Mouse (Mus musculus) heart, embryonic 12.5 days (tissue): ENCODE measurements around the gene Anks1b. TPM values are rescaled to one million over a fixed set of nuclear protein-coding genes. Genes with fewer than 3 reads are reported as not detected.

ENCODE experiments used
- ATAC-seq: fragments of 200-750 bp; cut with Nextera tagmentation; 2 replicates; pipeline ENCODE4 v1.8.0; 2017; ENCODE audit warnings: moderate TSS enrichment, moderate library complexity; ENCODE audit not compliant: insufficient number of reproducible peaks, low FRiP score
- H3K27ac ChIP-seq: fragments of 300-500 bp; sonication (generic); 2 replicates; pipeline ENCODE4 v1.5.1; 2016; ENCODE audit warnings: mild to moderate bottlenecking, moderate library complexity; ENCODE audit not compliant: poor library complexity, severe bottlenecking
- H3K27me3 ChIP-seq: fragments of 300-500 bp; sonication (generic); replicated peaks from 2 replicates; pipeline ENCODE4 v1.6.1; 2016; ENCODE audit warnings: mild to moderate bottlenecking, moderate library complexity
- H3K36me3 ChIP-seq: fragments of 300-500 bp; sonication (generic); 2 replicates; pipeline ENCODE4 v1.6.1; 2016; ENCODE audit warnings: mild to moderate bottlenecking, moderate library complexity
- H3K4me1 ChIP-seq: fragments of 300-500 bp; sonication (generic); replicated peaks from 2 replicates; pipeline ENCODE4 v1.6.1; 2016; ENCODE audit warnings: mild to moderate bottlenecking
- H3K4me2 ChIP-seq: fragments of 300-500 bp; sonication (generic); 2 replicates; pipeline ENCODE4 v1.6.1; 2016; ENCODE audit warnings: mild to moderate bottlenecking, moderate library complexity
- H3K4me3 ChIP-seq: fragments of 300-500 bp; sonication (generic); 2 replicates; pipeline ENCODE4 v1.5.1; 2016; ENCODE audit warnings: mild to moderate bottlenecking
- H3K9ac ChIP-seq: fragments of 300-500 bp; sonication (generic); 2 replicates; pipeline ENCODE4 v1.6.1; 2016; ENCODE audit warnings: mild to moderate bottlenecking, moderate library complexity
- H3K9me3 ChIP-seq: fragments of 300-500 bp; sonication (generic); replicated peaks from 2 replicates; pipeline ENCODE4 v1.6.1; 2016; ENCODE audit warnings: mild to moderate bottlenecking, moderate library complexity
- WGBS: fragments of 180-500 bp; shearing (Covaris S2); methylation state at CpG from one replicate; pipeline ENCODE4 v1.1.7; 2016; 5-methylcytosine and 5-hydroxymethylcytosine counted together
- polyA plus RNA-seq: library from polyadenylated mRNA; unstranded; fragments of >200 nt; fragmentation: Nextera tagmentation; extraction: Ambion mirVana; gene quantifications from 2 replicates; pipeline ENCODE4 v1.2.1, GENCODE M21; 2016

Anks1b gene
- polyA plus RNA-seq, 1 experiment from 2014 or later: 0.40 TPM

DNA sequence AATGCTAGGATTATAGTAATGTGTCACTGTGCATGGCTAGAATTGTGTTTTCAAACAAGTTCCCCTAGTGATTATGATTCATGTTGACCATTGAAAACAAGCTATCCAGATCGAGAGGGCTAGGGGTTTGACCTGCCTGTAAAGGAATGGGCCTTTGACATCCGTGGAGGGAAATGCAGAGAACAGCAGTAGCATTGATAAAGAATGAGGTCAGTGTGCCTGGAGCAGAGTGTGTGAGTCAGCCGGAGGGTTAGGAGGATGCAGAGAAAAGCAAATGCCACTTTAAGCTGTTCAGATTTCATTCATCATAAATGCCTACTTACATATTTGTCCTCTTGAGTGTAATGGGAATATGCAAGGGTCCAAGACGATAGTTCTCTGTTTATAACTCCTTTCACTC is 195.3 kb downstream of the Anks1b start:
- 42% methylated on average over 4 of the region's 4 CpGs for WGBS
- no peak overlapping the region for H3K4me3 ChIP-seq
- ATAC-seq: no peak
- 0 out of 2 replicates have a peak, but pooled peaks cover 2% of the 10 kb centered on the region for H3K4me1 ChIP-seq
- no peaks in the 10 kb centered on the region for H3K27me3 ChIP-seq
- H3K9me3 ChIP-seq: no peaks in the 10 kb centered on the region
- no peak overlapping the region for H3K9ac ChIP-seq
- H3K4me2 ChIP-seq: no peak overlapping the region
- no peaks in the 10 kb centered on the region for H3K36me3 ChIP-seq
- no peak overlapping the region for H3K27ac ChIP-seq

DNA sequence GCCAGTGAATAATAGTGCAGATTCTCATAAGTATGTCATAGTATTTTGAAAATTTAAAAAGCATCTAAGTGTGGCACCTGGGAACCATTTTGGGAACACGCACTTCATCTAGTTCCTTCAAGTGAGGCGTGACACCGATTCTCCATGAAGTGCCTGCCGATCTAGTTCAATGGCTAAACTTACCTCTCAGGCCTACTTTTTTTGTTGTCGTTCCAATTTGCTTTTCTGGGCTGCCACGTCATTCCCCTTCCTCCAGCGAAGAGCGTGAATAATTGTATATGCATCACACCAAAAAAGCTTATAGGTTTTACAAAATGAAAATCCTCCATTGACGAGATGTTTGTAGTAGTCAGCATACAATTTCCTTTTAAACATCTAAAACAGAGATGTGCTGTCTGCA is 204.6 kb downstream of the Anks1b start:
- Histone ChIP-seq H3K4me1 (no peaks in the 10 kb centered on the region), H3K9me3 (no peaks in the 10 kb centered on the region), H3K27me3 (no peaks in the 10 kb centered on the region), H3K36me3 (no peaks in the 10 kb centered on the region), H3K4me3 (no peak overlapping the region), H3K9ac (no peak overlapping the region), H3K27ac (no peak overlapping the region), H3K4me2 (no peak overlapping the region)
- no peak for ATAC-seq
- WGBS: 86% methylated on average over 9 of the region's 9 CpGs

- 49% methylated on average over 3 of the region's 3 CpGs for WGBS
- H3K27me3 ChIP-seq: no peaks in the 10 kb centered on the region
- ATAC-seq: no peak
- H3K4me2 ChIP-seq: no peak overlapping the region
- no peak overlapping the region for H3K4me3 ChIP-seq
- no peaks in the 10 kb centered on the region for H3K9me3 ChIP-seq
- no peak overlapping the region for H3K27ac ChIP-seq
- no peaks in the 10 kb centered on the region for H3K4me1 ChIP-seq
- H3K36me3 ChIP-seq: no peaks in the 10 kb centered on the region
- no peak overlapping the region for H3K9ac ChIP-seq
These were observed 207.8 kb downstream of the Anks1b start for GRCm38 (mm10) chr10:90081151-90081550.

- no peak overlapping the region for H3K27ac ChIP-seq
- no peaks in the 10 kb centered on the region for H3K36me3 ChIP-seq
- H3K4me3 ChIP-seq: no peak overlapping the region
- no peaks in the 10 kb centered on the region for H3K27me3 ChIP-seq
- no peak overlapping the region for H3K4me2 ChIP-seq
- H3K9ac ChIP-seq: no peak overlapping the region
- no peaks in the 10 kb centered on the region for H3K4me1 ChIP-seq
- 18% methylated on average over 7 of the region's 7 CpGs for whole genome bisulfite sequencing
- no peaks in the 10 kb centered on the region for H3K9me3 ChIP-seq
- ATAC-seq: no peak
These were observed 208.3 kb downstream of the Anks1b start for GRCm38 (mm10) chr10:90081630-90082029.

DNA sequence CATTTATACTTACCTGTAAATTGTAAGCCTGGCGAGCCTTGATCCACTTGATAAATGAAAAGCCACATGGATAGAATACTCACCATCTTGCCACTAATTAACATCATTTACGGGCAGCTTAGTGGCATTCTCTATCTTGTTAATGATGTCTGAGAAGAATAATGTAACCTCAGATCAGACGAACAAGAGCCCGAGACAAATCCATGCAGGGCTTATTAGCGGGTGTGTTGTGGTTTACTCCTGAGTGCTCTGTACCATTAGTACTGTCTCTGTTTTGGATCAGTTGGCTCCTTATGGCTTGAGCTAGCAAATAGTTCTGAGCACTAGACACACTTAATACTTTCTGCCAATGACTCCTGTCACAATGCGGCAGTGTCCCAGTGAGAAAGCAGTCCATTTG is 220.6 kb downstream of the Anks1b start:
- 86% methylated on average over 6 of the region's 6 CpGs for WGBS
- Histone ChIP-seq H3K4me1 (no peaks in the 10 kb centered on the region), H3K36me3 (no peaks in the 10 kb centered on the region), H3K27me3 (no peaks in the 10 kb centered on the region), H3K4me2 (no peak overlapping the region), H3K9ac (no peak overlapping the region), H3K4me3 (no peak overlapping the region), H3K9me3 (no peaks in the 10 kb centered on the region), H3K27ac (no peak overlapping the region)
- ATAC-seq: no peak

DNA sequence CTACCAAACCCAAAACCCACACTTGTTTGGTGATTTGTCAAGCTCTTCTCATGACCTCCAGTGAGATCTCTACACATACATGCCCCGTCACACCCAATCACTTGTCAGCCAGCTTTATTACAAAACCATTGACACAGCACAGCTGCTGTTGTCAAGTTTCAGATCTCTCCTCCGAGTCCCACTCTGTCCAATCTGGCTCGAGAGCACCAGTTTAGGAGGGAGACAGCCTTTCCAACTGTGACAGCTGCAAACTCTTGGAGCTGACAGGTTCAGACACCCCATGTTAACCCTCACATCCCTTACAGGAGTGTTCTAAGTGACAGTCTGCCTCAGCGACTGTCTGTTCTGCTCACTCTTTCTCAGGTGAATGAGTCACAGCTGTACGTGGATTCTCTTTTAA is 239.4 kb downstream of the Anks1b start:
- H3K4me3 ChIP-seq: no peak overlapping the region
- H3K27ac ChIP-seq: no peak overlapping the region
- H3K9me3 ChIP-seq: no peaks in the 10 kb centered on the region
- no peak overlapping the region for H3K9ac ChIP-seq
- ATAC-seq: no peak
- H3K27me3 ChIP-seq: no peaks in the 10 kb centered on the region
- no peaks in the 10 kb centered on the region for H3K36me3 ChIP-seq
- no peak overlapping the region for H3K4me2 ChIP-seq
- H3K4me1 ChIP-seq: no peaks in the 10 kb centered on the region
- 44% methylated on average over 5 of the region's 5 CpGs for WGBS

- Histone ChIP-seq H3K36me3 (no peaks in the 10 kb centered on the region), H3K4me3 (no peak overlapping the region), H3K4me1 (no peaks in the 10 kb centered on the region), H3K4me2 (no peak overlapping the region), H3K9me3 (no peaks in the 10 kb centered on the region), H3K27ac (no peak overlapping the region), H3K9ac (no peak overlapping the region), H3K27me3 (no peaks in the 10 kb centered on the region)
- no peak for ATAC-seq
- 70% methylated on average over 3 of the region's 3 CpGs for WGBS
These were observed 243.6 kb downstream of the Anks1b start for GRCm38 (mm10) chr10:90116867-90117266.

DNA sequence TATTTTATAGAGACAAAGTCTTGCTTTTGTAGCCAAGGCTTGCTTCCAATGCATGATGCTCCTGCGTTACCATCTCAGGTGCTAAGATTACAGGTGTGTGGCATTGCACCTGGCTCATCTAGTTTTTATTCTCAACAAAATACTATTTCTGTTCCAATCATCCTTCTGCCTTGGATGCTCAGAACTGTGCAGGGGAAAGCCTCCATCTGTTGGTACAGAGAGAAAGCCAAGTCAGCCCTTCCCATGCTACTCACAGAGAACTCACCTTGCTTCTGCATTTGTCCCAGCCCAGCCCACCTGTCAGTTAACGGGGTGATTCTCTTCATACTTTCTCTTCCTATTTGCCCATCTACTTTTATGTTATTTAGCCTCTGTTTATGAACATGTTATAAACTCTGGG is 244.5 kb downstream of the Anks1b start:
- no peaks in the 10 kb centered on the region for H3K36me3 ChIP-seq
- no peak overlapping the region for H3K4me3 ChIP-seq
- no peak for ATAC-seq
- WGBS: 66% methylated on average over 2 of the region's 2 CpGs
- H3K9ac ChIP-seq: no peak overlapping the region
- no peak overlapping the region for H3K27ac ChIP-seq
- no peaks in the 10 kb centered on the region for H3K4me1 ChIP-seq
- no peak overlapping the region for H3K4me2 ChIP-seq
- no peaks in the 10 kb centered on the region for H3K27me3 ChIP-seq
- H3K9me3 ChIP-seq: no peaks in the 10 kb centered on the region

- no peak overlapping the region for H3K4me2 ChIP-seq
- no peaks in the 10 kb centered on the region for H3K36me3 ChIP-seq
- ATAC-seq: no peak
- H3K4me3 ChIP-seq: no peak overlapping the region
- H3K9ac ChIP-seq: no peak overlapping the region
- no peaks in the 10 kb centered on the region for H3K4me1 ChIP-seq
- no peak overlapping the region for H3K27ac ChIP-seq
- H3K27me3 ChIP-seq: no peaks in the 10 kb centered on the region
- peaks cover 18% of the 10 kb centered on the region; the same call in 1 of the 2 replicates for H3K9me3 ChIP-seq
These were observed 264.2 kb downstream of the Anks1b start for GRCm38 (mm10) chr10:90137538-90137937.

DNA sequence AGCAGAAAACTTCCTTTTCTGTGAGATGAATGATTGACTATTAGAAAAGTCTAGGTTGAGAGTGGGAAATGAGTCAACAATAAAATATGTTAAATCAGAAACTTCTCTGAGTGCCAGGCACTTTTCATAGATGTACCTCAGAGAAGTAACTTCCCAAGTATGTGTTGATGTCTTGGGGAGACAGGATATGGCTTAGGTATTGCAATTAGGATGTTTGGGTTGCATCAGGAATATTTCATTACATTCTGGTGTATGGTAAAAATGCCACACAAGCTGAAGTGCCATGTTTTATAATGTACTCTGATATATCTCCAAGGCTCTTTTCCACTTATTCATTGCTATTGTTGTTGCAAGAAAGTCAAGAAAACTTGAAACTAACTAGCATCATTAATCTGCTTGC is 267.6 kb downstream of the Anks1b start:
- no peaks in the 10 kb centered on the region for H3K4me1 ChIP-seq
- H3K9me3 ChIP-seq: 0 out of 2 replicates have a peak, but pooled peaks cover under 1% of the 10 kb centered on the region
- H3K27me3 ChIP-seq: no peaks in the 10 kb centered on the region
- no peak overlapping the region for H3K4me3 ChIP-seq
- no peak for ATAC-seq
- no peak overlapping the region for H3K9ac ChIP-seq
- H3K36me3 ChIP-seq: no peaks in the 10 kb centered on the region
- H3K27ac ChIP-seq: no peak overlapping the region
- H3K4me2 ChIP-seq: no peak overlapping the region

- no peak overlapping the region for H3K27ac ChIP-seq
- no peaks in the 10 kb centered on the region for H3K27me3 ChIP-seq
- WGBS: 82% methylated on average over 1 of the region's 1 CpGs
- H3K9me3 ChIP-seq: no peaks in the 10 kb centered on the region; the same call in 1 of the 2 replicates
- no peak overlapping the region for H3K4me3 ChIP-seq
- H3K9ac ChIP-seq: no peak overlapping the region
- no peak for ATAC-seq
- H3K4me1 ChIP-seq: no peaks in the 10 kb centered on the region
- no peak overlapping the region for H3K4me2 ChIP-seq
- H3K36me3 ChIP-seq: no peaks in the 10 kb centered on the region
These were observed 271.1 kb downstream of the Anks1b start for GRCm38 (mm10) chr10:90144444-90144843.

GRCm38 (mm10) chr10:90151510-90151909 is 278.2 kb downstream of the Anks1b start:
- no peaks in the 10 kb centered on the region for H3K27me3 ChIP-seq
- H3K4me1 ChIP-seq: no peaks in the 10 kb centered on the region
- H3K36me3 ChIP-seq: no peaks in the 10 kb centered on the region
- no peak overlapping the region for H3K4me2 ChIP-seq
- no peak for ATAC-seq
- H3K9ac ChIP-seq: no peak overlapping the region
- H3K9me3 ChIP-seq: no peaks in the 10 kb centered on the region; the same call in 1 of the 2 replicates
- H3K4me3 ChIP-seq: no peak overlapping the region
- H3K27ac ChIP-seq: no peak overlapping the region
